Mouse (Mus musculus) midbrain, embryonic 10.5 days (tissue): Measurements from ENCODE around the gene Fam8a1. TPM values are rescaled to one million over a fixed set of nuclear protein-coding genes. Genes with fewer than 3 reads are reported as not detected.

ENCODE experiments used
- DNase-seq: peaks from one replicate; pipeline ENCODE4 v3.0.0-alpha.2; 2017; ENCODE audit warnings: low spot score
- H3K27ac ChIP-seq: fragments of 300-500 bp; sonication (generic); replicated peaks from 2 replicates; pipeline ENCODE4 v1.5.1; 2016; ENCODE audit warnings: mild to moderate bottlenecking
- H3K27me3 ChIP-seq: fragments of 300-500 bp; sonication (generic); 2 replicates; pipeline ENCODE4 v1.6.1; 2016; ENCODE audit warnings: low read depth, mild to moderate bottlenecking; ENCODE audit not compliant: poor library complexity, severe bottlenecking
- H3K36me3 ChIP-seq: fragments of 300-500 bp; sonication (generic); 2 replicates; pipeline ENCODE4 v1.6.1; 2016; ENCODE audit warnings: mild to moderate bottlenecking, moderate library complexity
- H3K4me1 ChIP-seq: fragments of 300-500 bp; sonication (generic); 2 replicates; pipeline ENCODE4 v1.6.1; 2016
- H3K4me3 ChIP-seq: fragments of 300-500 bp; sonication (generic); 2 replicates; pipeline ENCODE4 v1.5.1; 2016; ENCODE audit warnings: mild to moderate bottlenecking, moderate library complexity
- H3K9me3 ChIP-seq: fragments of 300-500 bp; sonication (generic); replicated peaks from 2 replicates; pipeline ENCODE4 v1.6.1; 2016; ENCODE audit warnings: mild to moderate bottlenecking
- WGBS: fragments of 180-500 bp; shearing (Covaris S2); methylation state at CpG from one replicate; pipeline ENCODE4 v1.1.7; 2016; 5-methylcytosine and 5-hydroxymethylcytosine counted together
- polyA plus RNA-seq: library from polyadenylated mRNA; unstranded; fragments of >200 nt; fragmentation: Nextera tagmentation; extraction: Ambion mirVana; gene quantifications from 2 replicates; pipeline ENCODE4 v1.2.1, GENCODE M21; 2016

The Fam8a1 gene
- polyA plus RNA-seq, 1 experiment from 2014 or later, result 8.5 TPM

- Histone ChIP-seq H3K9me3 (no peaks in the 10 kb centered on the region), H3K27me3 (no peaks in the 10 kb centered on the region), H3K36me3 (no peaks in the 10 kb centered on the region), H3K27ac (peak overlapping the region; percentile 97), H3K4me1 (peaks cover 27% of the 10 kb centered on the region), H3K4me3 (peak overlapping the region; percentile 99)
- DNase-seq, result peak; percentile 45
- under 1% methylated on average over 30 of the region's 30 CpGs for WGBS
These were observed 57.1 kb downstream of the Fam8a1 start for GRCm38 (mm10) chr13:46726288-46727037.

GRCm38 (mm10) chr13:46727038-46727836, 57.9 kb downstream of the Fam8a1 start:
- H3K4me3 ChIP-seq, result peak overlapping the region; percentile 99
- no peaks in the 10 kb centered on the region for H3K9me3 ChIP-seq
- peaks cover 27% of the 10 kb centered on the region for H3K4me1 ChIP-seq
- no peak for DNase-seq
- H3K27me3 ChIP-seq, result no peaks in the 10 kb centered on the region
- WGBS, result under 1% methylated on average over 82 of the region's 85 CpGs
- no peaks in the 10 kb centered on the region for H3K36me3 ChIP-seq
- peak overlapping the region; percentile 97 for H3K27ac ChIP-seq

Other genes starting within 250 kb of the Fam8a1 start
- 9.2 and 11.2 TPM in 2 replicates for gene Cap2, start 167.7 kb upstream of the Fam8a1 start, polyA plus RNA-seq
- 28.6 and 31.1 TPM in 2 replicates for gene Nup153, start 58.4 kb downstream of the Fam8a1 start, polyA plus RNA-seq